Mouse (Mus musculus): ENCODE data around the gene Polr1d. TPM values are rescaled to one million over a fixed set of nuclear protein-coding genes. Genes with fewer than 3 reads are reported as not detected.

Polr1d gene
- polyA plus RNA-seq, 1 experiment = 33.0 TPM

- WGBS = 45% methylated on average over 3 of the region's 3 CpGs
- TF ChIP-seq POLR2A (IDR thresholded peaks at IDR 0.05; ENCODE audit: low read depth, low read length) (no peak), CTCF (IDR thresholded peaks at IDR 0.05; ENCODE audit: extremely low read depth, insufficient read length, insufficient replicate concordance, low read depth, low read length) (no peak)
- peaks cover 31% of the 10 kb centered on the region for H3K36me3 ChIP-seq (ENCODE audit: control insufficient read depth, insufficient read depth, low read length)
- no peak overlapping the region for H3K4me3 ChIP-seq (ENCODE audit: low read depth, low read length)
- H3K4me1 ChIP-seq (ENCODE audit: control insufficient read depth, insufficient read depth, insufficient read length, low read length) = peaks cover 4% of the 10 kb centered on the region; the same call in 1 of the 2 replicates
- H3K27ac ChIP-seq (ENCODE audit: insufficient read depth, low read depth, low read length) = no peak overlapping the region
- no peaks in the 10 kb centered on the region for H3K27me3 ChIP-seq (ENCODE audit: control insufficient read depth, insufficient read depth, low read length)
Measured at GRCm38 (mm10) chr5:147037601-147038000, 39.2 kb upstream of the Polr1d start.

GRCm38 (mm10) chr5:147039394-147039793 is 37.5 kb upstream of the Polr1d start:
- peaks cover 4% of the 10 kb centered on the region; the same call in 1 of the 2 replicates for H3K4me1 ChIP-seq (ENCODE audit: control insufficient read depth, insufficient read depth, insufficient read length, low read length)
- no peak overlapping the region for H3K27ac ChIP-seq (ENCODE audit: insufficient read depth, low read depth, low read length)

GRCm38 (mm10) chr5:147041965-147042937 is 34.6 kb upstream of the Polr1d start:
- TF ChIP-seq CTCF (IDR thresholded peaks at IDR 0.05; ENCODE audit: extremely low read depth, insufficient read length, insufficient replicate concordance, low read depth, low read length) = no peak
- TF ChIP-seq POLR2A (IDR thresholded peaks at IDR 0.05; ENCODE audit: low read depth, low read length) = no peak
- H3K27ac ChIP-seq (ENCODE audit: insufficient read depth, low read depth, low read length) = no peak overlapping the region
- WGBS = 88% methylated on average over 40 of the region's 40 CpGs
- H3K4me3 ChIP-seq (ENCODE audit: low read depth, low read length) = no peak overlapping the region
- H3K4me1 ChIP-seq (ENCODE audit: control insufficient read depth, insufficient read depth, insufficient read length, low read length) = peaks cover 2% of the 10 kb centered on the region; the same call in 1 of the 2 replicates
- peaks cover 18% of the 10 kb centered on the region for H3K36me3 ChIP-seq (ENCODE audit: control insufficient read depth, insufficient read depth, low read length)
- H3K27me3 ChIP-seq (ENCODE audit: control insufficient read depth, insufficient read depth, low read length) = no peaks in the 10 kb centered on the region

More at GRCm38 (mm10) chr5:147039394-147039793, 37.5 kb upstream of the Polr1d start:
- peaks cover 22% of the 10 kb centered on the region for H3K36me3 ChIP-seq (ENCODE audit: control insufficient read depth, insufficient read depth, low read length)
- no peak overlapping the region for H3K4me3 ChIP-seq (ENCODE audit: low read depth, low read length)
- TF ChIP-seq CTCF (IDR thresholded peaks at IDR 0.05; ENCODE audit: extremely low read depth, insufficient read length, insufficient replicate concordance, low read depth, low read length) (no peak), POLR2A (IDR thresholded peaks at IDR 0.05; ENCODE audit: low read depth, low read length) (no peak)
- H3K27me3 ChIP-seq (ENCODE audit: control insufficient read depth, insufficient read depth, low read length) = no peaks in the 10 kb centered on the region
- WGBS = 88% methylated on average over 5 of the region's 5 CpGs

GRCm38 (mm10) chr5:147043240-147043844 is 33.5 kb upstream of the Polr1d start:
- Histone ChIP-seq H3K36me3 (ENCODE audit: control insufficient read depth, insufficient read depth, low read length) (peaks cover 18% of the 10 kb centered on the region), H3K27ac (ENCODE audit: insufficient read depth, low read depth, low read length) (no peak overlapping the region), H3K4me3 (ENCODE audit: low read depth, low read length) (no peak overlapping the region), H3K4me1 (ENCODE audit: control insufficient read depth, insufficient read depth, insufficient read length, low read length) (0 out of 2 replicates have a peak, but pooled peaks cover 2% of the 10 kb centered on the region), H3K27me3 (ENCODE audit: control insufficient read depth, insufficient read depth, low read length) (no peaks in the 10 kb centered on the region)
- WGBS = 68% methylated on average over 15 of the region's 15 CpGs
- TF ChIP-seq CTCF (IDR thresholded peaks at IDR 0.05; ENCODE audit: extremely low read depth, insufficient read length, insufficient replicate concordance, low read depth, low read length) = no peak

- WGBS = 76% methylated on average over 10 of the region's 11 CpGs
- TF ChIP-seq CTCF (IDR thresholded peaks at IDR 0.05; ENCODE audit: extremely low read depth, insufficient read length, insufficient replicate concordance, low read depth, low read length) = no peak
- TF ChIP-seq POLR2A (IDR thresholded peaks at IDR 0.05; ENCODE audit: low read depth, low read length) = no peak
- H3K27me3 ChIP-seq (ENCODE audit: control insufficient read depth, insufficient read depth, low read length) = no peaks in the 10 kb centered on the region
- peaks cover 15% of the 10 kb centered on the region for H3K36me3 ChIP-seq (ENCODE audit: control insufficient read depth, insufficient read depth, low read length)
- H3K4me1 ChIP-seq (ENCODE audit: control insufficient read depth, insufficient read depth, insufficient read length, low read length) = peaks cover 8% of the 10 kb centered on the region; the same call in 1 of the 2 replicates
- H3K4me3 ChIP-seq (ENCODE audit: low read depth, low read length) = no peak overlapping the region
- no peak overlapping the region for H3K27ac ChIP-seq (ENCODE audit: insufficient read depth, low read depth, low read length)
Measured at GRCm38 (mm10) chr5:147045311-147045710, 31.5 kb upstream of the Polr1d start.

- no peak overlapping the region for H3K4me3 ChIP-seq (ENCODE audit: low read depth, low read length)
- H3K27me3 ChIP-seq (ENCODE audit: control insufficient read depth, insufficient read depth, low read length) = no peaks in the 10 kb centered on the region
- TF ChIP-seq POLR2A (IDR thresholded peaks at IDR 0.05; ENCODE audit: low read depth, low read length) = no peak
- no peak for TF ChIP-seq CTCF (IDR thresholded peaks at IDR 0.05; ENCODE audit: extremely low read depth, insufficient read length, insufficient replicate concordance, low read depth, low read length)
- peaks cover 8% of the 10 kb centered on the region; the same call in 1 of the 2 replicates for H3K4me1 ChIP-seq (ENCODE audit: control insufficient read depth, insufficient read depth, insufficient read length, low read length)
- WGBS = 81% methylated on average over 11 of the region's 11 CpGs
- H3K27ac ChIP-seq (ENCODE audit: insufficient read depth, low read depth, low read length) = no peak overlapping the region
- H3K36me3 ChIP-seq (ENCODE audit: control insufficient read depth, insufficient read depth, low read length) = peaks cover 10% of the 10 kb centered on the region
Measured at GRCm38 (mm10) chr5:147045929-147046328, 30.9 kb upstream of the Polr1d start.
